Mouse (Mus musculus) stomach, postnatal 0 days (tissue): ENCODE data around the gene Sugp2.

Experiments
- CTCF ChIP-seq: IDR thresholded peaks from 2 replicates; pipeline ENCODE4 v1.5.1; 2016; ENCODE audit warnings: antibody characterized with exemption, low read depth, mild to moderate bottlenecking, moderate library complexity
- EP300 ChIP-seq: optimal IDR thresholded peaks from 2 replicates; pipeline ENCODE3; 2016; ENCODE audit warnings: antibody characterized with exemption

DNA sequence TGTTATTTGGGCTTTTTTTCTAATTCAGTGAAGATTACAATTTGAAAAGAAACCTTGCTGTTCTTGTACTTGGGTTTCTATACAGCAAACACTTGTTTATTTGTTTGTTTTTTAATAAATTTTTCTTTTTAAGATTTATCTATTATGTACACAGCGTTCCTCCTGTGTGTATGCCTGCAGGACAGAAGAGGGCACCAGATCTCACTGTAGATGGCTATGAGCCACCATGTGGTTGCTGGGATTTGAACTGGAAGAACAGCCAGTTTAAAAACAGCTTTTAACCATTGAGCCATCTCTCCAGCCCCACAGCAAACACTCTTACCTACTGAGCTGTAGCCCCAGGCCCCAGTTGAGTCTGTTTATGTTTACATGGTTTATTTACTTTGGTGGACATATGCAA, 20.6 kb downstream of the Sugp2 start:
- TF ChIP-seq EP300 (no peak), CTCF (peak; percentile 50)
